In the genomic region with DNA sequence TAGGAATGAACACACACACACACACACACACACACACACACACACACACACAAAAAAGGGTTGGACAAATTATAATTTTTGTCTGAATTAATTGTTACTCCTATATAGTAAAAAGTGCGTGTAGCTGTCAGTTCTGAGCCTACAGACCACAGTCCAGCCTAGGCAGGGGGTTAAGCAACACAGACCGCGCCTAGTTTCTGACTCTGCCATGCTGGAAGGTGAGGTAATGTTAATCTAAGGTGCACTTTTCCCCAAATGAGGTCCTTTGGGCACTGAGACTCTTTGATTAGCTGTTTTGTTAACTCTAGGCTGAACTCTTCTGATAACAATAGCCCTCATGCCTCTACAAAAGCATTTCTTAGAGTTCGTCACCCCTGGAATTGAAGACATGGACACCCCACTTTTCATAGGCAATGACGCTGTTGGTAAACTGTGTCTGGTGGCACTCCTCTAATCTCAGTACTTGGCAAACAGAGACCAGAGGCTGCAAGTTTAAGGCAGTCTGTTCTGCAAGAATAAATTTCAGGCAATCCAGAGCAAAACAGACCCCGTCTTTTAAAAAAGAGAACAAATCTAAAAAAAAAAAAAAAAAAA, we compare ENCODE assay signal across 12 mouse cellular contexts. TPM values are rescaled to one million over a fixed set of nuclear protein-coding genes. Genes with fewer than 3 reads are reported as not detected.
DNase-seq lines count a peak whose midpoint lies in the region; ATAC-seq and TF ChIP-seq lines count a peak whose summit lies in the region.
"Had no signal": no experiment of that assay in that cellular context is flagged by ENCODE, and none has a peak within 500 bp of the region (broad histone marks: within the 10 kb centered on the region; RNA-seq: fewer than 3 reads in every experiment).

No protein-coding gene starts in this region.

- ATAC-seq in heart, embryonic 15.5 days (replicated peaks; ENCODE audit: insufficient number of reproducible peaks, insufficient read depth, low FRiP score, low read depth), result no peak
- no peak for ATAC-seq in heart, embryonic 11.5 days (replicated peaks; ENCODE audit: insufficient number of reproducible peaks, low FRiP score, low TSS enrichment)
- ATAC-seq in lung, embryonic 16.5 days (ENCODE audit: low read depth), result no peak
- no peak for ATAC-seq in limb, embryonic 15.5 days (ENCODE audit: insufficient number of reproducible peaks, low FRiP score, low TSS enrichment, low read depth)
- ATAC-seq in stomach, postnatal 0 days (ENCODE audit: low FRiP score, low TSS enrichment), result peak; percentile 68
- ATAC-seq: forebrain, embryonic 15.5 days; inflammation-experienced regulatory T-cells, adult 6 months; midbrain, embryonic 16.5 days had no signal

- no peaks in the 10 kb centered on the region for H3K36me3 ChIP-seq in heart, embryonic 15.5 days
- H3K36me3 ChIP-seq in heart, embryonic 11.5 days (ENCODE audit: control insufficient read depth, insufficient read depth, low read length), result no peaks in the 10 kb centered on the region; the same call in 1 of the 2 replicates
- H3K36me3 ChIP-seq in lung, embryonic 16.5 days (ENCODE audit: control insufficient read depth, insufficient read depth, low read length), result 0 out of 2 replicates have a peak, but pooled peaks cover 4% of the 10 kb centered on the region
- peaks cover 10% of the 10 kb centered on the region for H3K36me3 ChIP-seq in limb, embryonic 15.5 days
- peaks cover 5% of the 10 kb centered on the region; the same call in 1 of the 2 replicates for H3K36me3 ChIP-seq in stomach, postnatal 0 days (ENCODE audit: control insufficient read depth, insufficient read depth, low read length)
- H3K36me3 ChIP-seq: forebrain, embryonic 15.5 days had no signal

- no peak overlapping the region for H3K4me3 ChIP-seq in heart, embryonic 15.5 days
- H3K4me3 ChIP-seq in heart, embryonic 11.5 days (ENCODE audit: low read depth, low read length), result no peak overlapping the region
- H3K4me3 ChIP-seq in lung, embryonic 16.5 days (ENCODE audit: low read length), result no peak overlapping the region
- no peak overlapping the region for H3K4me3 ChIP-seq in limb, embryonic 15.5 days
- H3K4me3 ChIP-seq in stomach, postnatal 0 days (ENCODE audit: low read depth, low read length), result no peak overlapping the region
- H3K4me3 ChIP-seq in cerebellum, adult 2 months (replicated peaks; ENCODE audit: insufficient read depth, low read depth, low read length), result no peak overlapping the region
- H3K4me3 ChIP-seq: forebrain, embryonic 15.5 days; heart, embryonic 12.5 days had no signal

- TF ChIP-seq CTCF in stomach, postnatal 0 days (IDR thresholded peaks at IDR 0.05; ENCODE audit: low read depth), result no peak
- TF ChIP-seq CTCF in cerebellum, adult 2 months (IDR thresholded peaks at IDR 0.05; ENCODE audit: borderline replicate concordance, insufficient read depth, low read depth, low read length), result no peak

- no peak for DNase-seq in lung, postnatal 4 days
- DNase-seq in stomach, postnatal 0 days (ENCODE audit: low spot score), result peak; percentile 71
- no peak for DNase-seq in cerebellum, adult 2 months
- no peak for DNase-seq in gastrocnemius, postnatal 36 days

- 82% methylated on average over 6 of the region's 6 CpGs for WGBS in heart, embryonic 15.5 days
- 84% methylated on average over 6 of the region's 6 CpGs for WGBS in heart, embryonic 11.5 days (ENCODE audit: insufficient replicate concordance)
- 66% methylated on average over 6 of the region's 6 CpGs for WGBS in lung, embryonic 16.5 days
- 61% methylated on average over 6 of the region's 6 CpGs for WGBS in limb, embryonic 15.5 days
- WGBS in stomach, postnatal 0 days, result 52% methylated on average over 6 of the region's 6 CpGs
- WGBS in cerebellum, adult 2 months, result 95% methylated on average over 6 of the region's 6 CpGs

- H3K27me3 ChIP-seq in heart, embryonic 15.5 days, result no peaks in the 10 kb centered on the region
- H3K27me3 ChIP-seq in heart, embryonic 11.5 days (ENCODE audit: control insufficient read depth, insufficient read depth, low read length), result no peaks in the 10 kb centered on the region
- no peaks in the 10 kb centered on the region for H3K27me3 ChIP-seq in lung, embryonic 16.5 days (ENCODE audit: control insufficient read depth, insufficient read depth, low read depth, low read length)
- H3K27me3 ChIP-seq in limb, embryonic 15.5 days, result no peaks in the 10 kb centered on the region
- no peaks in the 10 kb centered on the region for H3K27me3 ChIP-seq in stomach, postnatal 0 days (ENCODE audit: control insufficient read depth, insufficient read depth, low read length)
- H3K27me3 ChIP-seq in cerebellum, adult 2 months (ENCODE audit: control insufficient read depth, insufficient read depth, low read length), result no peaks in the 10 kb centered on the region
- H3K27me3 ChIP-seq: forebrain, embryonic 15.5 days had no signal

- intact Hi-C loops in gastrocnemius, postnatal 36 days (cut with DNase I), result loop anchor here (2.0 kb wide), 1 partner anchor 23 kb away; the partner anchor contains the start of gene Cenpb

- H3K27ac ChIP-seq in heart, embryonic 15.5 days, result peak overlapping the region; percentile 71
- no peak overlapping the region for H3K27ac ChIP-seq in heart, embryonic 11.5 days (ENCODE audit: low read depth, low read length)
- H3K27ac ChIP-seq in lung, embryonic 16.5 days (ENCODE audit: low read length), result peak overlapping the region; percentile 92
- peak overlapping the region; percentile 94 for H3K27ac ChIP-seq in limb, embryonic 15.5 days
- H3K27ac ChIP-seq in stomach, postnatal 0 days (replicated peaks), result peak overlapping the region; percentile 97
- no peak overlapping the region for H3K27ac ChIP-seq in cerebellum, adult 2 months (ENCODE audit: insufficient read depth, low read length)
- H3K27ac ChIP-seq: forebrain, embryonic 15.5 days had no signal

- H3K4me1 ChIP-seq in heart, embryonic 15.5 days (replicated peaks), result peaks cover 13% of the 10 kb centered on the region
- peaks cover 11% of the 10 kb centered on the region for H3K4me1 ChIP-seq in heart, embryonic 11.5 days (ENCODE audit: control insufficient read depth, insufficient read depth, low read length)
- H3K4me1 ChIP-seq in lung, embryonic 16.5 days (replicated peaks; ENCODE audit: control insufficient read depth, insufficient read depth, low read length), result peaks cover 12% of the 10 kb centered on the region
- H3K4me1 ChIP-seq in limb, embryonic 15.5 days, result peaks cover 19% of the 10 kb centered on the region
- H3K4me1 ChIP-seq in stomach, postnatal 0 days (replicated peaks; ENCODE audit: control insufficient read depth, insufficient read depth), result peaks cover 8% of the 10 kb centered on the region
- peaks cover 7% of the 10 kb centered on the region; the same call in 1 of the 2 replicates for H3K4me1 ChIP-seq in cerebellum, adult 2 months (ENCODE audit: control insufficient read depth, insufficient read depth, low read length)
- H3K4me1 ChIP-seq: forebrain, embryonic 15.5 days had no signal

- no peak for TF ChIP-seq POLR2A in cerebellum, adult 2 months (IDR thresholded peaks at IDR 0.05; ENCODE audit: borderline replicate concordance, insufficient read depth, low read length)

- no peaks in the 10 kb centered on the region for H3K9me3 ChIP-seq in heart, embryonic 15.5 days (replicated peaks)
- no peaks in the 10 kb centered on the region for H3K9me3 ChIP-seq in heart, embryonic 11.5 days (replicated peaks; ENCODE audit: control insufficient read depth, low read length)
- no peaks in the 10 kb centered on the region for H3K9me3 ChIP-seq in lung, embryonic 16.5 days (ENCODE audit: control insufficient read depth, low read length)
- no peaks in the 10 kb centered on the region for H3K9me3 ChIP-seq in limb, embryonic 15.5 days
- H3K9me3 ChIP-seq in stomach, postnatal 0 days (ENCODE audit: control insufficient read depth, low read length), result no peaks in the 10 kb centered on the region
- H3K9me3 ChIP-seq: forebrain, embryonic 15.5 days; heart, embryonic 12.5 days had no signal

- TF ChIP-seq EP300 in stomach, postnatal 0 days (optimal IDR thresholded peaks at IDR 0.05), result no peak

- no peak overlapping the region for H3K9ac ChIP-seq in heart, embryonic 15.5 days
- no peak overlapping the region for H3K9ac ChIP-seq in heart, embryonic 11.5 days (ENCODE audit: low read depth, low read length)
- H3K9ac ChIP-seq in lung, embryonic 16.5 days (ENCODE audit: low read length), result 0 out of 2 replicates have a peak overlapping the region, but pooled peaks have one; percentile 48
- no peak overlapping the region for H3K9ac ChIP-seq in limb, embryonic 15.5 days
- no peak overlapping the region; the same call in 1 of the 2 replicates for H3K9ac ChIP-seq in stomach, postnatal 0 days (ENCODE audit: low read length)
- H3K9ac ChIP-seq: forebrain, embryonic 15.5 days; heart, embryonic 12.5 days had no signal

- H3K4me2 ChIP-seq in heart, embryonic 15.5 days, result no peak overlapping the region
- H3K4me2 ChIP-seq in heart, embryonic 11.5 days, result no peak overlapping the region
- no peak overlapping the region for H3K4me2 ChIP-seq in lung, embryonic 16.5 days (ENCODE audit: low read depth, low read length)
- H3K4me2 ChIP-seq in limb, embryonic 15.5 days, result no peak overlapping the region
- peak overlapping the region; percentile 14; the same call in 1 of the 2 replicates for H3K4me2 ChIP-seq in stomach, postnatal 0 days (replicated peaks; ENCODE audit: low read depth)
- H3K4me2 ChIP-seq: forebrain, embryonic 15.5 days had no signal

RNA-seq across cellular contexts. Expression of gene Ap5s1, which starts 3.0 kb away (rescaled TPM):
- polyA plus RNA-seq in heart, embryonic 15.5 days (2015; fragmentation: Nextera tagmentation; extraction: Ambion mirVana), result 35.5 and 40.2 TPM in 2 replicates
- polyA plus RNA-seq in heart, embryonic 11.5 days (2014; fragmentation: Nextera tagmentation; extraction: Ambion mirVana), result 30.3 and 31.2 TPM in 2 replicates
- 29.0 and 29.7 TPM in 2 replicates for polyA plus RNA-seq in lung, embryonic 16.5 days (2015; fragmentation: Nextera tagmentation; extraction: Ambion mirVana)
- polyA plus RNA-seq in limb, embryonic 15.5 days (2015; fragmentation: Nextera tagmentation; extraction: Ambion mirVana), result 26.7 and 27.8 TPM in 2 replicates
- polyA plus RNA-seq in stomach, postnatal 0 days (2015; fragmentation: Nextera tagmentation; extraction: Ambion mirVana), result 22.0 and 24.6 TPM in 2 replicates
- 43.7 and 44.7 TPM in 2 replicates for polyA plus RNA-seq in cerebellum, adult 2 months (2012; rRNA removed)
- 10 to 100 TPM; 13.9 to 15.0 TPM for total RNA-seq in gastrocnemius, postnatal 36 days (2021)

RNA-seq across cellular contexts. Expression of gene Spef1, which starts 16.8 kb away (rescaled TPM):
- polyA plus RNA-seq in heart, embryonic 15.5 days (2015; fragmentation: Nextera tagmentation; extraction: Ambion mirVana), result 1.9 and 2.0 TPM in 2 replicates
- polyA plus RNA-seq in heart, embryonic 11.5 days (2014; fragmentation: Nextera tagmentation; extraction: Ambion mirVana), result 1.2 and 1.7 TPM in 2 replicates
- polyA plus RNA-seq in lung, embryonic 16.5 days (2015; fragmentation: Nextera tagmentation; extraction: Ambion mirVana), result 6.5 and 8.8 TPM in 2 replicates
- polyA plus RNA-seq in limb, embryonic 15.5 days (2015; fragmentation: Nextera tagmentation; extraction: Ambion mirVana), result 5.3 and 6.1 TPM in 2 replicates
- 2.5 and 2.9 TPM in 2 replicates for polyA plus RNA-seq in stomach, postnatal 0 days (2015; fragmentation: Nextera tagmentation; extraction: Ambion mirVana)
- polyA plus RNA-seq in cerebellum, adult 2 months (2012; rRNA removed), result 9.9 and 10.2 TPM in 2 replicates
- total RNA-seq in gastrocnemius, postnatal 36 days (2021), result 1 to 10 TPM; 1.2 to 2.0 TPM

RNA-seq across cellular contexts. Expression of gene Cdc25b, which starts 17.2 kb away (rescaled TPM):
- polyA plus RNA-seq in heart, embryonic 15.5 days (2015; fragmentation: Nextera tagmentation; extraction: Ambion mirVana), result 49.9 and 61.4 TPM in 2 replicates
- 41.1 and 41.8 TPM in 2 replicates for polyA plus RNA-seq in heart, embryonic 11.5 days (2014; fragmentation: Nextera tagmentation; extraction: Ambion mirVana)
- 61.0 TPM in 2 replicates for polyA plus RNA-seq in lung, embryonic 16.5 days (2015; fragmentation: Nextera tagmentation; extraction: Ambion mirVana)
- 51.2 and 51.3 TPM in 2 replicates for polyA plus RNA-seq in limb, embryonic 15.5 days (2015; fragmentation: Nextera tagmentation; extraction: Ambion mirVana)
- 38.7 and 39.5 TPM in 2 replicates for polyA plus RNA-seq in stomach, postnatal 0 days (2015; fragmentation: Nextera tagmentation; extraction: Ambion mirVana)
- 25.7 and 26.4 TPM in 2 replicates for polyA plus RNA-seq in cerebellum, adult 2 months (2012; rRNA removed)
- total RNA-seq in gastrocnemius, postnatal 36 days (2021), result 1 to 10 TPM; 1.8 to 2.2 TPM

RNA-seq across cellular contexts. Expression of gene Cenpb, which starts 24.0 kb away (rescaled TPM):
- 7.5 and 10.7 TPM in 2 replicates for polyA plus RNA-seq in heart, embryonic 15.5 days (2015; fragmentation: Nextera tagmentation; extraction: Ambion mirVana)
- polyA plus RNA-seq in heart, embryonic 11.5 days (2014; fragmentation: Nextera tagmentation; extraction: Ambion mirVana), result 4.1 and 4.6 TPM in 2 replicates
- polyA plus RNA-seq in lung, embryonic 16.5 days (2015; fragmentation: Nextera tagmentation; extraction: Ambion mirVana), result 8.4 and 9.5 TPM in 2 replicates
- polyA plus RNA-seq in limb, embryonic 15.5 days (2015; fragmentation: Nextera tagmentation; extraction: Ambion mirVana), result 9.6 and 12.0 TPM in 2 replicates
- polyA plus RNA-seq in stomach, postnatal 0 days (2015; fragmentation: Nextera tagmentation; extraction: Ambion mirVana), result 12.2 and 13.9 TPM in 2 replicates
- polyA plus RNA-seq in cerebellum, adult 2 months (2012; rRNA removed), result 66.2 and 72.5 TPM in 2 replicates
- total RNA-seq in gastrocnemius, postnatal 36 days (2021), result 10 to 100 TPM; 63.9 to 64.3 TPM

RNA-seq across cellular contexts. Expression of gene Mavs, which starts 29.9 kb away (rescaled TPM):
- 21.9 and 26.0 TPM in 2 replicates for polyA plus RNA-seq in heart, embryonic 15.5 days (2015; fragmentation: Nextera tagmentation; extraction: Ambion mirVana)
- polyA plus RNA-seq in heart, embryonic 11.5 days (2014; fragmentation: Nextera tagmentation; extraction: Ambion mirVana), result 15.2 and 18.5 TPM in 2 replicates
- polyA plus RNA-seq in lung, embryonic 16.5 days (2015; fragmentation: Nextera tagmentation; extraction: Ambion mirVana), result 20.6 and 22.7 TPM in 2 replicates
- 19.2 and 22.5 TPM in 2 replicates for polyA plus RNA-seq in limb, embryonic 15.5 days (2015; fragmentation: Nextera tagmentation; extraction: Ambion mirVana)
- 14.7 and 17.3 TPM in 2 replicates for polyA plus RNA-seq in stomach, postnatal 0 days (2015; fragmentation: Nextera tagmentation; extraction: Ambion mirVana)
- polyA plus RNA-seq in cerebellum, adult 2 months (2012; rRNA removed), result 11.6 and 12.6 TPM in 2 replicates
- 10 to 100 TPM; 35.9 to 58.0 TPM for total RNA-seq in gastrocnemius, postnatal 36 days (2021)

Comparison
In these comparisons a context has a peak if more than half of its experiments do, and no peak if none do; other contexts are left out.
1. H3K27ac ChIP-seq: peak in heart, embryonic 15.5 days (single experiment), lung, embryonic 16.5 days (single experiment), limb, embryonic 15.5 days (single experiment) and stomach, postnatal 0 days (single experiment); none in heart, embryonic 11.5 days (single experiment) and cerebellum, adult 2 months (single experiment).